In genomic region chr14:52118823-52119608, GRCm38 (mm10) we compare ENCODE assay signal across 9 mouse cellular contexts. TPM values are rescaled to one million over a fixed set of nuclear protein-coding genes. Genes with fewer than 3 reads are reported as not detected.
DNase-seq lines count a peak whose midpoint lies in the region; ATAC-seq and TF ChIP-seq lines count a peak whose summit lies in the region.
"Had no signal": no experiment of that assay in that cellular context is flagged by ENCODE, and none has a peak within 500 bp of the region (broad histone marks: within the 10 kb centered on the region; RNA-seq: fewer than 3 reads in every experiment).

No protein-coding gene starts in this region.

- no peaks in the 10 kb centered on the region for H3K36me3 ChIP-seq in erythroblast, embryonic 14.5 days (ENCODE audit: control insufficient read depth)
- H3K36me3 ChIP-seq in heart, postnatal 0 days (replicated peaks; ENCODE audit: control insufficient read depth, insufficient read depth, low read length): no peaks in the 10 kb centered on the region
- no peaks in the 10 kb centered on the region for H3K36me3 ChIP-seq in liver, embryonic 16.5 days (ENCODE audit: control insufficient read depth, insufficient read depth)
- no peaks in the 10 kb centered on the region for H3K36me3 ChIP-seq in neural tube, embryonic 11.5 days (ENCODE audit: control insufficient read depth, insufficient read depth, low read length)

- under 1% methylated on average over 38 of the region's 38 CpGs for WGBS in heart, postnatal 0 days
- WGBS in liver, embryonic 16.5 days (ENCODE audit: insufficient replicate concordance): 1% methylated on average over 38 of the region's 38 CpGs
- WGBS in neural tube, embryonic 11.5 days: 2% methylated on average over 37 of the region's 38 CpGs

- peak overlapping the region; percentile 72 for H3K9ac ChIP-seq in heart, postnatal 0 days (replicated peaks; ENCODE audit: low read depth, low read length)
- H3K9ac ChIP-seq in liver, embryonic 16.5 days (ENCODE audit: low read depth, low read length): peak overlapping the region; percentile 62
- peak overlapping the region; percentile 69 for H3K9ac ChIP-seq in neural tube, embryonic 11.5 days (ENCODE audit: low read length)

- H3K4me2 ChIP-seq in heart, postnatal 0 days (ENCODE audit: low read depth, low read length): peak overlapping the region; percentile 97
- H3K4me2 ChIP-seq in liver, embryonic 16.5 days (ENCODE audit: low read depth, low read length): peak overlapping the region; percentile 87
- peak overlapping the region; percentile 90 for H3K4me2 ChIP-seq in neural tube, embryonic 11.5 days (ENCODE audit: low read depth)

- H3K4me1 ChIP-seq in erythroblast, embryonic 14.5 days (ENCODE audit: control insufficient read depth): peaks cover 7% of the 10 kb centered on the region
- H3K4me1 ChIP-seq in heart, postnatal 0 days (ENCODE audit: control insufficient read depth, insufficient read depth): no peaks in the 10 kb centered on the region
- peaks cover 6% of the 10 kb centered on the region for H3K4me1 ChIP-seq in liver, embryonic 16.5 days (ENCODE audit: control insufficient read depth, low read depth, low read length)
- H3K4me1 ChIP-seq in neural tube, embryonic 11.5 days (ENCODE audit: control insufficient read depth, insufficient read depth, low read length): peaks cover 2% of the 10 kb centered on the region; the same call in 1 of the 2 replicates

- peaks cover 41% of the 10 kb centered on the region for H3K27me3 ChIP-seq in erythroblast, embryonic 14.5 days (ENCODE audit: control insufficient read depth)
- H3K27me3 ChIP-seq in heart, postnatal 0 days (ENCODE audit: control insufficient read depth, insufficient read depth, low read length): 0 out of 2 replicates have a peak, but pooled peaks cover 5% of the 10 kb centered on the region
- peaks cover 10% of the 10 kb centered on the region for H3K27me3 ChIP-seq in liver, embryonic 16.5 days (ENCODE audit: control insufficient read depth, insufficient read depth, low read depth, low read length)
- no peaks in the 10 kb centered on the region for H3K27me3 ChIP-seq in neural tube, embryonic 11.5 days (ENCODE audit: control insufficient read depth, insufficient read depth, low read length)

- H3K27ac ChIP-seq in heart, postnatal 0 days (ENCODE audit: low read depth): peak overlapping the region; percentile 39
- peak overlapping the region; percentile 48 for H3K27ac ChIP-seq in liver, embryonic 16.5 days (ENCODE audit: low read length)
- no peak overlapping the region for H3K27ac ChIP-seq in neural tube, embryonic 11.5 days (ENCODE audit: low read depth, low read length)

- peak overlapping the region; percentile 54 for H3K4me3 ChIP-seq in erythroblast, embryonic 14.5 days (replicated peaks)
- H3K4me3 ChIP-seq in heart, postnatal 0 days (ENCODE audit: low read depth, low read length): peak overlapping the region; percentile 61
- H3K4me3 ChIP-seq in liver, embryonic 16.5 days (ENCODE audit: low read depth, low read length): peak overlapping the region; percentile 64
- peak overlapping the region; percentile 44 for H3K4me3 ChIP-seq in neural tube, embryonic 11.5 days (ENCODE audit: low read depth, low read length)

- TF ChIP-seq CTCF in heart, postnatal 0 days (IDR thresholded peaks at IDR 0.05; ENCODE audit: low read depth): 0 out of 2 replicates have a peak, but pooled peaks have one; percentile 10

- DNase-seq in CD4-positive helper T cell, adult 2 months (ENCODE audit: low read depth, low spot score): peak; percentile 44
- peak; percentile 71 for DNase-seq in brain, adult 2 months (ENCODE audit: low read depth, low spot score)
- DNase-seq in heart, postnatal 0 days (ENCODE audit: low spot score): peak; percentile 43
- peak; percentile 66 for DNase-seq in kidney, postnatal 10 days
- DNase-seq in neural tube, embryonic 11.5 days (ENCODE audit: low spot score): peak; percentile 73
- DNase-seq in thymus, postnatal 0 days (ENCODE audit: low spot score): peak; percentile 55

- peaks cover 2% of the 10 kb centered on the region; the same call in 1 of the 2 replicates for H3K9me3 ChIP-seq in erythroblast, embryonic 14.5 days (ENCODE audit: control insufficient read depth, low read length)
- H3K9me3 ChIP-seq in heart, postnatal 0 days (replicated peaks; ENCODE audit: control insufficient read depth, low read length): no peaks in the 10 kb centered on the region
- no peaks in the 10 kb centered on the region for H3K9me3 ChIP-seq in liver, embryonic 16.5 days (replicated peaks; ENCODE audit: control insufficient read depth, low read length)
- H3K9me3 ChIP-seq in neural tube, embryonic 11.5 days (ENCODE audit: control insufficient read depth, low read length): no peaks in the 10 kb centered on the region

- no peak for TF ChIP-seq EP300 in heart, postnatal 0 days (IDR thresholded peaks at IDR 0.05; ENCODE audit: low read depth)

- ATAC-seq in heart, postnatal 0 days (ENCODE audit: insufficient read depth, low read depth): peak; percentile 81
- peak; percentile 70 for ATAC-seq in liver, embryonic 16.5 days (ENCODE audit: low read depth)
- peak; percentile 82 for ATAC-seq in neural tube, embryonic 11.5 days (ENCODE audit: insufficient read depth, low FRiP score, low TSS enrichment)
- ATAC-seq: Patski had no signal

RNA-seq across cellular contexts. Expression of gene Rpgrip1, which starts 8.5 kb away (rescaled TPM):
- not detected in 2 replicates for polyA plus RNA-seq in erythroblast, embryonic 14.5 days (2012)
- total RNA-seq in heart, postnatal 0 days (2014; rRNA removed; ENCODE audit: low replicate concordance): 0.08 and 0.35 TPM in 2 replicates
- 21.8 and 23.5 TPM in 2 replicates for polyA plus RNA-seq in heart, postnatal 0 days (2015; fragmentation: Nextera tagmentation; extraction: Ambion mirVana)
- 34.5 and 35.9 TPM in 2 replicates for polyA plus RNA-seq in liver, embryonic 16.5 days (2015; fragmentation: Nextera tagmentation; extraction: Ambion mirVana)
- 96.8 and 101 TPM in 2 replicates for polyA plus RNA-seq in neural tube, embryonic 11.5 days (2014; fragmentation: Nextera tagmentation; extraction: Ambion mirVana)
- 87.6 and 94.0 TPM in 2 replicates for polyA plus RNA-seq in thymus, postnatal 0 days (2015; fragmentation: Nextera tagmentation; extraction: Ambion mirVana)

RNA-seq across cellular contexts. Expression of gene Hnrnpc, which starts 15.2 kb away (rescaled TPM):
- 1.5 and 2.8 TPM in 2 replicates for polyA plus RNA-seq in erythroblast, embryonic 14.5 days (2012)
- 42.4 and 101 TPM in 2 replicates for total RNA-seq in heart, postnatal 0 days (2014; rRNA removed; ENCODE audit: low replicate concordance)
- polyA plus RNA-seq in heart, postnatal 0 days (2015; fragmentation: Nextera tagmentation; extraction: Ambion mirVana): 170 and 177 TPM in 2 replicates
- 202 and 237 TPM in 2 replicates for polyA plus RNA-seq in liver, embryonic 16.5 days (2015; fragmentation: Nextera tagmentation; extraction: Ambion mirVana)
- 901 and 908 TPM in 2 replicates for polyA plus RNA-seq in neural tube, embryonic 11.5 days (2014; fragmentation: Nextera tagmentation; extraction: Ambion mirVana)
- 536 and 645 TPM in 2 replicates for polyA plus RNA-seq in thymus, postnatal 0 days (2015; fragmentation: Nextera tagmentation; extraction: Ambion mirVana)

Comparison
In these comparisons a context has a peak if more than half of its experiments do, and no peak if none do; other contexts are left out.
1. RNA of gene Rpgrip1, which starts 8.5 kb away (polyA plus RNA-seq): 96.8 to 101 TPM in neural tube, embryonic 11.5 days, 87.6 to 94.0 TPM in thymus, postnatal 0 days, 34.5 to 35.9 TPM in liver, embryonic 16.5 days and 21.8 to 23.5 TPM in heart, postnatal 0 days; not detected in erythroblast, embryonic 14.5 days; every median in the first group is over 10 times any median in the second.
2. RNA of gene Hnrnpc, which starts 15.2 kb away (polyA plus RNA-seq): 901 to 908 TPM in neural tube, embryonic 11.5 days, 536 to 645 TPM in thymus, postnatal 0 days, 202 to 237 TPM in liver, embryonic 16.5 days and 170 to 177 TPM in heart, postnatal 0 days; 1.5 to 2.8 TPM in erythroblast, embryonic 14.5 days; every median in the first group is over 10 times any median in the second.
3. Peak in every context shown above with its lines, with median percentiles within 50 percentile points of each other: DNase-seq, H3K4me3 ChIP-seq, ATAC-seq, H3K4me2 ChIP-seq and H3K9ac ChIP-seq.